Mouse (Mus musculus): ENCODE results near the gene Gm19426.

Gene Gm19426

GRCm38 (mm10) chr2:84717357-84717756 lies 26.1 kb downstream of the Gm19426 start:
- no peak for DNase-seq

- DNase-seq: no peak
These were observed 26.8 kb downstream of the Gm19426 start for GRCm38 (mm10) chr2:84716423-84717355.

- DNase-seq: peak; percentile 91 to 94
These were observed 27.7 kb downstream of the Gm19426 start for GRCm38 (mm10) chr2:84715562-84716361.

GRCm38 (mm10) chr2:84714811-84715561 lies 28.5 kb downstream of the Gm19426 start, which contains the start of gene Zdhhc5:
Zdhhc5 (minus strand) TSS chr2:84715180.
- DNase-seq: peak; percentile 98 to 99

GRCm38 (mm10) chr2:84714422-84714810 lies 29.0 kb downstream of the Gm19426 start:
- no peak for DNase-seq

GRCm38 (mm10) chr2:84711898-84712297 lies 31.6 kb downstream of the Gm19426 start:
- DNase-seq: no peak

GRCm38 (mm10) chr2:84707523-84707922 lies 35.9 kb downstream of the Gm19426 start:
- DNase-seq: no peak

- no peak for DNase-seq
These were observed 38.2 kb downstream of the Gm19426 start for GRCm38 (mm10) chr2:84705295-84705694.

- no peak for DNase-seq
These were observed 39.1 kb downstream of the Gm19426 start for GRCm38 (mm10) chr2:84704329-84704728.

GRCm38 (mm10) chr2:84703497-84703896 lies 40.0 kb downstream of the Gm19426 start:
- no peak for DNase-seq

- no peak for DNase-seq
These were observed 48.3 kb downstream of the Gm19426 start for GRCm38 (mm10) chr2:84695007-84695695.

Data from lung, adult 18-20 months (tissue).